Mouse (Mus musculus): ENCODE results near the gene Cyp1a2. TPM values are rescaled to one million over a fixed set of nuclear protein-coding genes. Genes with fewer than 3 reads are reported as not detected.

Gene Cyp1a2
- polyA plus RNA-seq, 1 experiment from 2014 or later = not detected

DNA sequence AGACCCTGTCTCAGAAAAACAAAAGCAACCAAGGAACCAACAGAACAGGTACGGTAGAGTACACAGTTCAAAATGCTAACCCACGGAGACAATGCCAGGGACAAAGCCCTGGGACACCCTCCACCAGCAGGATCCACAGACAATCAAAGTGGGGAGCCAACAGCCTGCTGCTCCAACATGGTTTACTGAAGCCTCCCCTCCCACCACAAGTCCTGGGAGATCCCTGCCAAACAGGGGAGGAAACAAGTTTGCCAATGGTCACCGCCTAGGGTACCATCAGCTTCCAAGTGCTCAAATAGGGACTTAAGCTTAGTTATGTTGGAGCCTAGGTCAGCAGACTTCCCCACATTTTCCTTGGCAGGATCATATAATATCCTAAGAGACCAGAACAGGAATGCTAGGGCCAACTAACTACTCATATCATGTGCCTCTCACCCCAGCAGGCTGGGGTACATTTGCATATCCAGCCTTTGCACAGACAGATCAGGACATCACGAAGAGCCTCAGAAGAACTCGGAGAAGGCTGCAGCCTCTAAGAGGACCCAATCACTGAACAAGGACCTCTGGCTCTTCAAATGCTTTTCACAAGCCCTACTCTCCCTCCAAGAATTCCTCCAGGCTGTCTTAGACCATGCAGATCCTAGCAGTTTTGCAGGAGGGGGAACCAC is 43.7 kb downstream of the Cyp1a2 start:
- Histone ChIP-seq H3K4me3 (peak overlapping the region; percentile 24; the same call in 1 of the 2 replicates), H3K36me3 (peaks cover 5% of the 10 kb centered on the region; the same call in 1 of the 2 replicates), H3K4me2 (peak overlapping the region; percentile 60), H3K27ac (ENCODE audit: poor library complexity, severe bottlenecking) (peak overlapping the region; percentile 87), H3K4me1 (replicated peaks) (peaks cover 84% of the 10 kb centered on the region), H3K9me3 (replicated peaks) (no peaks in the 10 kb centered on the region), H3K27me3 (replicated peaks) (no peaks in the 10 kb centered on the region), H3K9ac (peak overlapping the region; percentile 57)
- ATAC-seq (ENCODE audit: insufficient number of reproducible peaks, low FRiP score) = no peak
- 74% methylated on average over 5 of the region's 5 CpGs for WGBS

DNA sequence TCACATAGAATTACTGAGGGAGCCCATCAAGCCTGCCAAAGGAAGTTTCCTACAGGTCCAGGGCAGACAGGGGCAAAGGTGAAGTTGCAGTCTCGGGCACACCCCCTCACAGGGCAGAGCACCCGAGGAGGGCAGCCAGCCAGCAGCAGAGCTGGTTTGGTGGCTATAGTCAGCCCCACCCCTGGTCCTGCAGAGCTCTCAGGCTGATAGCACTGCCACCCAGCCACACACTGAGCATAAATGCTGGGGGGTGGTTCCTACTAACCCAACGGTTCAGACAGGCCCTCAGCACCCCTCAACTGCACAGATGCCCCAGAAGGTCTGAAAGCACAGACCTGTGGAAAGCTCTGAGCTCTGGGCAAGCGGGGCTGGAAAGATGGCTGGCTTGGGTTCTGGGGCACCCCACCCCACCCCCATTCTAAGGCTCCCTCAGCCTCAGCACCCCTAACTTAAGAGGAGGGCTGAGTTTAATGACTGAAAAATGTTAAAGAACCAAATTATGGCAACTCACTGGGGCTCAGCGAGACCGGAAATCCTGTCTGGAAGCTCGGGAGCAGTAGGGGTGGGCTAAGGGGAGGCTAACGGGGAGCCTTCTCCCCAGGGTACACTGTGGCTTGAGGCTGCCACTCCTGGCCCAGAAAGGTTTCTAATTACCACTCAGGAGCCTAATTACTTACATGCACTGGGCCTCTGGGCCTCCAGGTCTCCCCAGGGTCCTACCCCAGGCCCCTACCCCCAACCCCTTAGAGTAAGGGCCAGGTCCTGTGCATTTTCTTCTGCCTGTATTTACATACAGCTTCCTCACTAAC is 44.6 kb downstream of the Cyp1a2 start:
- Histone ChIP-seq H3K4me2 (peak overlapping the region; percentile 36), H3K9me3 (replicated peaks) (no peaks in the 10 kb centered on the region), H3K27me3 (replicated peaks) (no peaks in the 10 kb centered on the region), H3K4me3 (peak overlapping the region; percentile 1; the same call in 1 of the 2 replicates), H3K27ac (ENCODE audit: poor library complexity, severe bottlenecking) (peak overlapping the region; percentile 87), H3K36me3 (peaks cover 5% of the 10 kb centered on the region; the same call in 1 of the 2 replicates), H3K4me1 (replicated peaks) (peaks cover 86% of the 10 kb centered on the region), H3K9ac (peak overlapping the region; percentile 57)
- peak; percentile 30; the same call in 1 of the 2 replicates for ATAC-seq (ENCODE audit: insufficient number of reproducible peaks, low FRiP score)
- 33% methylated on average over 8 of the region's 8 CpGs for WGBS

DNA sequence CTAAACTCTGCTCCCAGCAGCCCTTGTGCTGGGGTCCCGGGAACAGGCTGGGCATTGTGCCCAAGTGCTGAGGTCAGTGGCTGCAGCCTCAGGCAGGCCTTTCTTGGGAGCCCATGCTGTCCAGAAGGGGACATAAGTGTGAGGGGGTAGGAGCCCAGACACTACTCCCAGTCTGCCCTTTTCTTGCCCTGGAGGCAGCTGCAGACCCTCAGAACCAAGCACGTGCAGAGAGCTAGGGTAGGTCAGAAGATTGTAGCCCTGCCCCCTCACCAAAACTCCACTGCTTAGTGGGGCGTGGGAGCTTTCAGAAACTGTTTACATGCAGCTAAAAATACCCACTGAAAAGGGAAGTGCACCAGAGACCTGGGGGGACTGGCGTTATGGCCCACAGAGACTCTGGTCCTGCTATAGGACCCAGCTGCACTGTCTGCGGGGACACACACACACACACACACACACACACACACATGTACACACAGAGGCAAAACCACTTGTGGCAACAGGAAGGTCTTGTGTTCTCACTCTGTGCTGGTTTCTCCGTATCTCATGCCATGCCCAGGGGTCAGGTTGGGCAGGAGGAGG is 45.7 kb downstream of the Cyp1a2 start:
- H3K9me3 ChIP-seq (replicated peaks) = no peaks in the 10 kb centered on the region
- peak overlapping the region; percentile 87 for H3K27ac ChIP-seq (ENCODE audit: poor library complexity, severe bottlenecking)
- H3K4me1 ChIP-seq (replicated peaks) = peaks cover 86% of the 10 kb centered on the region
- 9% methylated on average over 6 of the region's 6 CpGs for WGBS
- H3K4me2 ChIP-seq = peak overlapping the region; percentile 36
- peak overlapping the region; percentile 57 for H3K9ac ChIP-seq
- H3K27me3 ChIP-seq (replicated peaks) = no peaks in the 10 kb centered on the region
- H3K36me3 ChIP-seq = peaks cover 5% of the 10 kb centered on the region; the same call in 1 of the 2 replicates
- H3K4me3 ChIP-seq = no peak overlapping the region
- ATAC-seq (ENCODE audit: insufficient number of reproducible peaks, low FRiP score) = peak; percentile 34

DNA sequence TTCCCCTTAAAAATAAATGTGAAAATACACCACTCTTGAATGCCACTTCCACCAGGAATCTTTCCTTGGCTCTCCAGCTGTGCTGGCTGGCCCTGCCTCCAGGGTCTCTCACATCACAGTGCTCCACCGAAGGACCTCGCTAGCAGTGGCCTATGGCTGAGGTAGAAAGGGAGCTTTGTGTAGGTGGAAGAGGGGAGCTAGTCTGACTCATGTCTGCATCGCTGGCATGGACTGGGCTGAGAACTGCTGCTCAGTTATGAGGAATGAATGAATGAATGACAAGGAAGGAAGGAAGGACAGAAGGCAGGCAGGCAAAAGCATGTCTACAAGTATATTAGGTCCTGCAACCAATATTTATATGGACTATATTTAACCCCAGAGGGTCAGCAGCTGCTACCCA is 46.2 kb downstream of the Cyp1a2 start:
- ATAC-seq (ENCODE audit: insufficient number of reproducible peaks, low FRiP score) = no peak
- no peaks in the 10 kb centered on the region for H3K27me3 ChIP-seq (replicated peaks)
- no peak overlapping the region for H3K4me3 ChIP-seq
- no peaks in the 10 kb centered on the region for H3K9me3 ChIP-seq (replicated peaks)
- peaks cover 2% of the 10 kb centered on the region; the same call in 1 of the 2 replicates for H3K36me3 ChIP-seq
- peaks cover 83% of the 10 kb centered on the region for H3K4me1 ChIP-seq (replicated peaks)
- peak overlapping the region; percentile 87 for H3K27ac ChIP-seq (ENCODE audit: poor library complexity, severe bottlenecking)
- WGBS = 41% methylated on average over 3 of the region's 3 CpGs
- peak overlapping the region; percentile 36 for H3K4me2 ChIP-seq
- H3K9ac ChIP-seq = peak overlapping the region; percentile 57; the same call in 1 of the 2 replicates

DNA sequence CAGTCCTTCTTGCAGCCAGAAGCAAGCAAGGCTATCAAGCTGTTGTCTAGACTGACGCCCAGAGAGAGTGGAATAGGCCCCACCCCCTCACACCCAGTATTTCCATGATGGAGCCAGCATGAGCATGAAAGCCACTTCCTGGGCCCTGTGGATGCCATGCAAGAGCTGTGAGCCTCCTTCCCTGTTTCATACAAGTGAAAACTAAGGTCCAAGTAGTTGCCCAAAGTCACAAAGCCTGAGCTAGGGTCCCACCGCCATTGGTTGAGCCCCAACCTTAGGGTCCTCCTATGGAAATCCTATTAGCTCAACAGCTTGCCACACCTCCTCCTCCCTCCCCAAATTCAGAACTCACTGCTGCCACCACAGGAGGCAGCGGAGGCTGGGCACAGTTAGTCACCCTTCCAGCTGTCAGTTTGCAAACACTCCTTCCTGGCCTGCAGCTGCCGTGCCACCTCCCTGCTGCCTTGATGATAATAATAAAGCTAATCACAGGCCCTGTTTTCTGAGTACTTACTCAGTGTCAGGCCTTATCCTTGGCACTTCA is 50.0 kb downstream of the Cyp1a2 start:
- no peak overlapping the region for H3K9ac ChIP-seq
- no peak for ATAC-seq (ENCODE audit: insufficient number of reproducible peaks, low FRiP score)
- H3K27me3 ChIP-seq (replicated peaks) = no peaks in the 10 kb centered on the region
- no peak overlapping the region for H3K4me2 ChIP-seq
- no peaks in the 10 kb centered on the region for H3K9me3 ChIP-seq (replicated peaks)
- no peak overlapping the region for H3K27ac ChIP-seq (ENCODE audit: poor library complexity, severe bottlenecking)
- peaks cover 48% of the 10 kb centered on the region for H3K4me1 ChIP-seq (replicated peaks)
- H3K36me3 ChIP-seq = peaks cover 30% of the 10 kb centered on the region
- 36% methylated on average over 4 of the region's 4 CpGs for WGBS
- H3K4me3 ChIP-seq = no peak overlapping the region

DNA sequence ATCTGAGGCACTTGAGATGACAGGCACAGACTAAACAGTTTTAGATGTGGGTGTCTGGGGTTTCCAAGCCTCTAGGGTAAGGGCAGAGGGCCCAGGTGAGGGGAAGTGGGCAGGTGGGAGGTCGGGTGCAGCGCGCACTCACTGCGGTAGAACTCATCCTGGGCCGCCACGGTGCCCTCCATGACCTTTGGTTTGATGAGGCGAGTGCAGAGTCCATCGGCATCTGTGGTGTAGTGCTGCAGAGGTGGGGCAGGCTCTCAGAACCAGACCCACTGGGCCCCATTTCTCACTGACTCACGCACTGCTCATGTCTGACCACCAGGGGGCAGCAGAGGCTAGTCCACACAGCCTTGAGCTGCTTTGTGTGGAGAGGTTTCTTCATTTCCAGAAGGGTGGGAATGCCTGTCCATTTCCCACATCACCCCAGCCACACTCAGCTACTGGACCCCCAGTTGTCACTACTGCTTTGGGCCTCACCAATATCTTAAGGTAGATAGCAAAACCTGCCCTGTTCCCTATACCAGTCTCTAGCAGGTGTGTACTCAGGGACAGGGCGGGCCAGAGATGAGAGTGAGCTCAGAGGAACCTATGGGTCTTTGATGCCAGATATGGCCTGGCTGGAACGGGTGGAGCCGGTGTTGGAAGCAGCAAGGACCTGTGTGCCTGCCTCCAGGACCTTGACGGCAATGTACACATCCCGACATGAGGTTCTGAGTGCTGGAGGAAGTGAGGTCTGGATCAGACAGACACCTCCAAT is 54.2 kb downstream of the Cyp1a2 start:
- no peaks in the 10 kb centered on the region for H3K27me3 ChIP-seq (replicated peaks)
- ATAC-seq (ENCODE audit: insufficient number of reproducible peaks, low FRiP score) = peak; percentile 43
- peaks cover 71% of the 10 kb centered on the region for H3K36me3 ChIP-seq
- H3K27ac ChIP-seq (ENCODE audit: poor library complexity, severe bottlenecking) = no peak overlapping the region
- 71% methylated on average over 14 of the region's 14 CpGs for WGBS
- no peak overlapping the region for H3K4me3 ChIP-seq
- no peak overlapping the region for H3K4me2 ChIP-seq
- H3K9ac ChIP-seq = no peak overlapping the region
- H3K9me3 ChIP-seq (replicated peaks) = no peaks in the 10 kb centered on the region
- H3K4me1 ChIP-seq (replicated peaks) = peaks cover 17% of the 10 kb centered on the region

DNA sequence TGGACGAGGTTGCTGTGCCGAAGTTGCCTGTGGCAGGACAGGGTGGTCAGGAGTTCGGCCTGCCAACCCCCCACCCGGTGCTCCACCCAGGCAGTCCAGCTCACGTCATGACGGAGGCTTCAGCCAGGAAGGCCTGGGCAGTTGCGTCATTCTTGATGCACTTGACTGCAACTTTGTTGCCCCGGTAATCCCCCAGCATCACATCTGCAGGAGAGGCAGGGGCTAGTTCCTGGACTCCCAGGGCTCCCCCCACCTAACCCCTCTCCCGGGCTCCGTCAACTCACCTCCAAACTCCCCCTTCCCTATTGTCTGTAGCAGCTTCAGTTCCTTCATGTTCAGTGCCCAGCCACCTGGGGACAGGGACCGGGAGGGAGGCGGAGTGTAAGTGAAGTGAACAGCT is 54.8 kb downstream of the Cyp1a2 start:
- H3K9me3 ChIP-seq (replicated peaks) = no peaks in the 10 kb centered on the region
- peaks cover 75% of the 10 kb centered on the region for H3K36me3 ChIP-seq
- ATAC-seq (ENCODE audit: insufficient number of reproducible peaks, low FRiP score) = no peak
- H3K4me1 ChIP-seq (replicated peaks) = peaks cover 11% of the 10 kb centered on the region
- WGBS = 84% methylated on average over 12 of the region's 12 CpGs
- no peaks in the 10 kb centered on the region for H3K27me3 ChIP-seq (replicated peaks)
- H3K9ac ChIP-seq = no peak overlapping the region
- H3K4me3 ChIP-seq = no peak overlapping the region
- H3K27ac ChIP-seq (ENCODE audit: poor library complexity, severe bottlenecking) = no peak overlapping the region
- no peak overlapping the region for H3K4me2 ChIP-seq

DNA sequence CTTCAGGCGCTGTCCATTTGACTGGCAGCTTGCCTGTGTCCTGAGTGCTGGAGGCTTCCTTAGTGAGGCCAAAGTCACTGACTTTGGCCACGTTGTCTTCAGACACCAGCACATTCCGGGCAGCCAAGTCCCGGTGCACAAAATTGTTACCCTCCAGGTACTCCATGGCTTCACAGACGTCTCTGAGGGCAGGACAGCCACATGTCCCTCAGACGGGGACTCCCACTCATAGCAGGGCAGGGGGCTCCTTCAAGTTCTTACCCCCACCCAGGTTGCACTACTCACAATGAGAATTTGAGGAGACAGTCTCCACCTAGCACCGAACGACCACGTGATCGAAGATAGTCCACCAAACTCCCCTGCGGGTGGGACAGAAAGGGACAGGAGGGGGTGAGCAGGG is 55.6 kb downstream of the Cyp1a2 start:
- H3K4me1 ChIP-seq (replicated peaks) = peaks cover 3% of the 10 kb centered on the region; the same call in 1 of the 2 replicates
- no peak overlapping the region for H3K27ac ChIP-seq (ENCODE audit: poor library complexity, severe bottlenecking)
- peaks cover 75% of the 10 kb centered on the region for H3K36me3 ChIP-seq
- no peak for ATAC-seq (ENCODE audit: insufficient number of reproducible peaks, low FRiP score)
- H3K4me3 ChIP-seq = no peak overlapping the region
- no peaks in the 10 kb centered on the region for H3K27me3 ChIP-seq (replicated peaks)
- no peaks in the 10 kb centered on the region for H3K9me3 ChIP-seq (replicated peaks)
- WGBS = 88% methylated on average over 11 of the region's 11 CpGs
- H3K4me2 ChIP-seq = no peak overlapping the region
- H3K9ac ChIP-seq = no peak overlapping the region

DNA sequence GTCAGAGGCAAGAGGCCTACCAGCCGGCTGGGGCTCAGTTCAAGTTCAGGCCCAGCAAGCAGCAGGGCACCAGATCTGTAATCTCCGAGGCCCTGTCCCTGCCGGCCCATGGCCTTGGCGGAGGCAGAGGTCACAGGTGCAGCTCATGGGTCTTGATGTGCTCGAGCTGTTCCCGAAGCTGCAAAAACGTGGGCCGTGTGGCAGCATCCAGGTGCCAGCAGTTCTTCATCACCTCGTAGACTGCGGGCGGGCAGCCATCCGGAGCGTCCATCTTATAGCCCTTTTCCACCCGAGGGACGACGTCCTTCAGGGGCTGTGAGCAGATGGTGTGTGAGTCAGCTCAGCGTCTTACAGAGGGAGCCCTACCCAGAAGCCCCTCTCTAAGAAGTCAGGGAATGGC is 56.3 kb downstream of the Cyp1a2 start:
- Histone ChIP-seq H3K36me3 (peaks cover 75% of the 10 kb centered on the region), H3K27ac (ENCODE audit: poor library complexity, severe bottlenecking) (no peak overlapping the region), H3K4me1 (replicated peaks) (no peaks in the 10 kb centered on the region), H3K4me3 (no peak overlapping the region), H3K9ac (no peak overlapping the region), H3K9me3 (replicated peaks) (no peaks in the 10 kb centered on the region), H3K4me2 (no peak overlapping the region), H3K27me3 (replicated peaks) (no peaks in the 10 kb centered on the region)
- 89% methylated on average over 17 of the region's 17 CpGs for WGBS
- no peak for ATAC-seq (ENCODE audit: insufficient number of reproducible peaks, low FRiP score)

Data from heart, embryonic 12.5 days (tissue).